Mouse (Mus musculus): ENCODE data around the gene Rnf130.

GRCm38 (mm10) chr11:50095661-50096060 lies 70.5 kb downstream of the Rnf130 start:
- TF ChIP-seq CTCF (conservative IDR thresholded peaks at IDR 0.05; ENCODE audit: insufficient read depth, insufficient read length, low read depth, low read length) (no peak), POLR2A (IDR thresholded peaks at IDR 0.05; ENCODE audit: low read depth, low read length) (no peak)

All from kidney, adult 2 months (tissue).